Mouse (Mus musculus) heart, embryonic 15.5 days (tissue): ENCODE data around the gene Nox4. TPM values are rescaled to one million over a fixed set of nuclear protein-coding genes. Genes with fewer than 3 reads are reported as not detected.

Source experiments
- ATAC-seq: fragments of 200-750 bp; cut with Nextera tagmentation; replicated peaks from 2 replicates; pipeline ENCODE4 v1.8.0; 2017; ENCODE audit warnings: low read depth, moderate TSS enrichment; ENCODE audit not compliant: insufficient number of reproducible peaks, insufficient read depth, low FRiP score
- H3K27ac ChIP-seq: fragments of 300-500 bp; sonication (generic); 2 replicates; pipeline ENCODE4 v1.5.1; 2015; ENCODE audit warnings: mild to moderate bottlenecking, inconsistent platforms
- H3K27me3 ChIP-seq: fragments of 300-500 bp; sonication (generic); 2 replicates; pipeline ENCODE4 v1.6.1; 2015; ENCODE audit warnings: inconsistent platforms
- H3K36me3 ChIP-seq: fragments of 300-500 bp; sonication (generic); 2 replicates; pipeline ENCODE4 v1.6.1; 2015; ENCODE audit warnings: mild to moderate bottlenecking, inconsistent platforms
- H3K4me1 ChIP-seq: fragments of 300-500 bp; sonication (generic); replicated peaks from 2 replicates; pipeline ENCODE4 v1.6.1; 2015; ENCODE audit warnings: inconsistent platforms
- H3K4me2 ChIP-seq: fragments of 300-500 bp; sonication (generic); 2 replicates; pipeline ENCODE4 v1.6.1; 2015; ENCODE audit warnings: inconsistent platforms, mild to moderate bottlenecking, moderate library complexity
- H3K4me3 ChIP-seq: fragments of 300-500 bp; sonication (generic); 2 replicates; pipeline ENCODE4 v1.5.1; 2015; ENCODE audit warnings: mild to moderate bottlenecking, inconsistent platforms
- H3K9ac ChIP-seq: fragments of 300-500 bp; sonication (generic); 2 replicates; pipeline ENCODE4 v1.6.1; 2015; ENCODE audit warnings: mild to moderate bottlenecking, inconsistent platforms
- H3K9me3 ChIP-seq: fragments of 300-500 bp; sonication (generic); replicated peaks from 2 replicates; pipeline ENCODE4 v1.6.1; 2016; ENCODE audit warnings: inconsistent platforms
- WGBS: fragments of 180-500 bp; shearing (Covaris S2); methylation state at CpG from one replicate; pipeline ENCODE4 v1.1.7; 2015; ENCODE audit warnings: mixed read lengths; 5-methylcytosine and 5-hydroxymethylcytosine counted together
- polyA plus RNA-seq: library from polyadenylated mRNA; unstranded; fragments of >200 nt; fragmentation: Nextera tagmentation; extraction: Ambion mirVana; gene quantifications from 2 replicates; pipeline ENCODE4 v1.2.1, GENCODE M21; 2015

The Nox4 gene
- 2.8 and 3.4 TPM in 2 replicates for polyA plus RNA-seq

DNA sequence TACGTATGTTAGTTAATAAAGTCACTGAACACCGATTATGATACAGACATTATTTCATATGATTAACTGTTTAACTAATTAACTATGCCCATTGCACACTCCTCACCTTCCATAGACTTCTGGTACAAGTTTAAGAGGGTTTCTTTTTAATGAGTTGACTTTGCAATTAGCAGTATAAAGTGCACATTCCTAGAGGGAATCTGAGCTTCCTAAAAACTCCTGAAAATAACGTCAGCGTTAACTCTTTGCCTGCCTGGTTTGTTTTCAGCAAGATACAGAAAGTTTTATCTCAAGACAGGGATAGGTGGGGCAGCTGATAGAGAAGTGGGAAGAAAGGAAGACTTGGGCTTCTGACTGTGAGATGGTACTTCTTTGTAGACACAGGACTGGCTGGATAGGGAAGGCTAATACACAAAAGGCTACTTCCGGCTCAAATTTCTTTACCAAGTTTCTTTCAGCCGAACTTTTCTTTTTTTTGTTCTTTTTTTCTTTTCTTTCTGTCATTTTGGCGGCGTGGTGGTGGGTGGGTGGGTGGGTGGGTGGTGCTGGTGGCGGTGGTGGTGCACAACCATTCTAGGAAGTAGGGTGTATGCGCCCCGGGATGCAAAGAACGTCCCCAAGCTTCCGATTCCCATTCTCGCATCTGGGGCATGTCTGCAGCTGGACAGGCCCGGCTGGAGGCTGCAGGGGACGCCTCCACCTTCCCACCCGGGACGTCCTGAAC, at the start of gene Nox4:
Gene Nox4 (plus strand): TSS at position 241 of the 724 bp plus-strand sequence.
- Histone ChIP-seq H3K4me1 (peaks cover 11% of the 10 kb centered on the region), H3K36me3 (no peaks in the 10 kb centered on the region), H3K27ac (peak within 1 kb of the TSS; percentile 75), H3K4me3 (peak within 1 kb of the TSS; percentile 77), H3K27me3 (no peaks in the 10 kb centered on the region), H3K4me2 (peak within 1 kb of the TSS; percentile 86), H3K9me3 (no peaks in the 10 kb centered on the region), H3K9ac (peak within 1 kb of the TSS; percentile 82)
- no peak for ATAC-seq
- 9% methylated on average over 18 of the region's 18 CpGs for whole genome bisulfite sequencing

GRCm38 (mm10) chr7:87204751-87205150, 41.1 kb upstream of the Nox4 start:
- Histone ChIP-seq H3K4me2 (no peak overlapping the region), H3K27ac (no peak overlapping the region), H3K27me3 (no peaks in the 10 kb centered on the region), H3K4me1 (no peaks in the 10 kb centered on the region), H3K36me3 (no peaks in the 10 kb centered on the region), H3K4me3 (no peak overlapping the region), H3K9ac (no peak overlapping the region), H3K9me3 (no peaks in the 10 kb centered on the region)
- ATAC-seq, result no peak

GRCm38 (mm10) chr7:87221712-87222111, 24.2 kb upstream of the Nox4 start:
- no peaks in the 10 kb centered on the region for H3K4me1 ChIP-seq
- no peak for ATAC-seq
- no peaks in the 10 kb centered on the region for H3K9me3 ChIP-seq
- no peaks in the 10 kb centered on the region for H3K27me3 ChIP-seq
- no peak overlapping the region for H3K4me2 ChIP-seq
- no peaks in the 10 kb centered on the region for H3K36me3 ChIP-seq
- no peak overlapping the region for H3K4me3 ChIP-seq
- H3K27ac ChIP-seq, result no peak overlapping the region
- H3K9ac ChIP-seq, result no peak overlapping the region

GRCm38 (mm10) chr7:87222751-87223150, 23.1 kb upstream of the Nox4 start:
- H3K4me2 ChIP-seq, result no peak overlapping the region
- WGBS, result 69% methylated on average over 2 of the region's 2 CpGs
- no peaks in the 10 kb centered on the region for H3K4me1 ChIP-seq
- no peak overlapping the region for H3K27ac ChIP-seq
- H3K36me3 ChIP-seq, result no peaks in the 10 kb centered on the region
- H3K27me3 ChIP-seq, result no peaks in the 10 kb centered on the region
- no peak overlapping the region for H3K4me3 ChIP-seq
- no peaks in the 10 kb centered on the region for H3K9me3 ChIP-seq
- ATAC-seq, result no peak
- H3K9ac ChIP-seq, result no peak overlapping the region

GRCm38 (mm10) chr7:87225617-87226016, 20.3 kb upstream of the Nox4 start:
- Histone ChIP-seq H3K4me2 (no peak overlapping the region), H3K4me1 (no peaks in the 10 kb centered on the region), H3K27me3 (no peaks in the 10 kb centered on the region), H3K9ac (no peak overlapping the region), H3K27ac (no peak overlapping the region), H3K4me3 (no peak overlapping the region), H3K9me3 (no peaks in the 10 kb centered on the region), H3K36me3 (no peaks in the 10 kb centered on the region)
- WGBS, result 31% methylated on average over 2 of the region's 2 CpGs
- no peak for ATAC-seq

DNA sequence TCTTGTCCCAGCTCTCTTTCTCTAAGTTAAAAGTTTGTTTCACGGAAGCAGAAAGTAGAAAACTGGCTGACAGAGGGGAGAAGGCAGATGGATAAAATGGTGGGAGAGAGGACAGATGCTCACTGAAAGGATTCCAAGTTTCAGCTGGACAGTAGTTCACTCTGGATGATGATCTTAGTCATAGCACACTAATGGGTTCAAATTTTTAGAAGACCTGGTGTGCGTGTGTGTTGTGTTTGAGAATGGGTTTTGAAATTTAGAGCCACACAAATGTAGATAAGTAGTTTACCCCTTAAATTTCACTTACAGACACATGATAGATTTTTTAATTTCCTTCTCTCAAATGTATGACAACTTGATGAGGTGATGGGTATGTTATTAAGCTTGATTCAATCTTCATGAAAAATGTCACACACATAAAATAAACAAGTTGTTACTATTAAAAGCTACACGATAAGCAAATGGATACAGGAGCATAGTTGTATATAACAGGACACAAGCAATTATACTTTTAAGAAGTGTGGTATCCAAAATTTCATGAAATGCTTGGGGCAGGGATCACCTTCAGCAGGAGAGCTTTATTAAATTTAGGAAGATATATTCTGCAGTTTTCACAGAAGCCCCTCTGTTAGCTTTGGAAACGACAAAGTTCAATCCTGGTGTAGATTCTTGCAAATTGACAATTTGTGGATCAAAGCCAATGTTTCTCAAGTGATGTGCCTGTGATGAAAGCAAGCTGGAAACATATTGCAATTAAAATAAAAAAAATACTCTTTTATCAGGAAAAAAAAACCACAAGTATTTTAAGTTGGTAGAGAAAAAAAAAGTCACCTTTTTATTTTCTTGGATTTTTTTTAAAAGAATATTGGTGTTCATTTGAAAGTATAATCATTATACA, 18.6 kb upstream of the Nox4 start:
- ATAC-seq, result no peak

DNA sequence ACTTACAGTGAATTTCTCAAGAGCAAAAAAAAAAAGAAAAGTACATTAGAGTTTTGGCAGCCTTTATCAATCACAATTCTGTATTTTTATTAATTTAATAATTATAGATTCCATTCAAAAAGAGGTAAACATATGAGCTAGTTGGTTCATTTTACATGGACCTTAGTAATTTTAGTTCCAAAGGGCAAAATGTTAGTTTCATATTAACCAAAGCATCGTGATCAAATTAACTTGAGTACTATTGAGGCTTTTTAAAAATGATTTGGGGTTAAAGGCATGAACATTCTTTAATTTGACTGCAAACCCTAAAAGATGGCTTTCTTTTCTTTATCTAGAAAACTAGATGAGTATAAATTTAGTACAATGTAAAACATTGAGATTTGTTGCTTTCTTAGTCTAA, 16.4 kb upstream of the Nox4 start:
- ATAC-seq, result no peak
- H3K4me1 ChIP-seq, result no peaks in the 10 kb centered on the region
- WGBS, result 85% methylated on average over 1 of the region's 1 CpGs
- no peaks in the 10 kb centered on the region for H3K36me3 ChIP-seq
- H3K27ac ChIP-seq, result no peak overlapping the region
- H3K27me3 ChIP-seq, result no peaks in the 10 kb centered on the region
- no peak overlapping the region for H3K4me2 ChIP-seq
- H3K9me3 ChIP-seq, result no peaks in the 10 kb centered on the region
- no peak overlapping the region for H3K4me3 ChIP-seq
- H3K9ac ChIP-seq, result no peak overlapping the region

More for the DNA sequence above, 18.6 kb upstream of the Nox4 start:
- no peaks in the 10 kb centered on the region for H3K4me1 ChIP-seq
- H3K9me3 ChIP-seq, result no peaks in the 10 kb centered on the region
- no peak overlapping the region for H3K4me2 ChIP-seq
- no peaks in the 10 kb centered on the region for H3K27me3 ChIP-seq
- no peaks in the 10 kb centered on the region for H3K36me3 ChIP-seq
- no peak overlapping the region for H3K27ac ChIP-seq
- H3K4me3 ChIP-seq, result no peak overlapping the region
- no peak overlapping the region for H3K9ac ChIP-seq
- WGBS, result 69% methylated on average over 4 of the region's 4 CpGs

DNA sequence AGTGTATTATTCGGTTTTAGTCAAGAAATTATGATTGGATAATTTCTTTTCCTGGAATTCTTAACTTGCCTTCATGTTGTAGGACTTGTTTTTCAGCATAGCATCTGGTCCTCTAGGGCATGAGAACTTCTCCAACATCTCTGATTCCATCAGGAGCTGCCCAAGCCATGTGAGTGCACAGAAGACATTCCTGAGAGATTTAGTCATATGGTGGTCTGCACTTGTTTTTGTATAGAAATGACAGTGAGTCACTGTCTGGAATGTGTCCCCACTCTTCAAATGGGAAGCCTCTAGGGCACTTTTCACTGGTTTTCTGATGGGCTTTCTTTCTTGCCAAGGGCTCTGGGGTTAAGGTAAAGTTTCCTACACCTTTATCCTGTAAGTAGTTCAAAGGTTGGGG, 4.8 kb upstream of the Nox4 start:
- 58% methylated on average over 1 of the region's 1 CpGs for WGBS
- Histone ChIP-seq H3K4me1 (no peaks in the 10 kb centered on the region), H3K27ac (no peak overlapping the region), H3K4me3 (no peak overlapping the region), H3K36me3 (no peaks in the 10 kb centered on the region), H3K27me3 (no peaks in the 10 kb centered on the region), H3K9me3 (no peaks in the 10 kb centered on the region), H3K4me2 (no peak overlapping the region), H3K9ac (no peak overlapping the region)
- ATAC-seq, result no peak

- Histone ChIP-seq H3K36me3 (no peaks in the 10 kb centered on the region), H3K4me2 (peak overlapping the region; percentile 86), H3K27me3 (no peaks in the 10 kb centered on the region), H3K9me3 (no peaks in the 10 kb centered on the region), H3K27ac (peak overlapping the region; percentile 75), H3K9ac (peak overlapping the region; percentile 82), H3K4me1 (peaks cover 11% of the 10 kb centered on the region), H3K4me3 (peak overlapping the region; percentile 77)
- ATAC-seq, result peak; percentile 89
- 1% methylated on average over 27 of the region's 30 CpGs for WGBS
These were observed 661 bp downstream of the Nox4 start for GRCm38 (mm10) chr7:87246580-87246934.

DNA sequence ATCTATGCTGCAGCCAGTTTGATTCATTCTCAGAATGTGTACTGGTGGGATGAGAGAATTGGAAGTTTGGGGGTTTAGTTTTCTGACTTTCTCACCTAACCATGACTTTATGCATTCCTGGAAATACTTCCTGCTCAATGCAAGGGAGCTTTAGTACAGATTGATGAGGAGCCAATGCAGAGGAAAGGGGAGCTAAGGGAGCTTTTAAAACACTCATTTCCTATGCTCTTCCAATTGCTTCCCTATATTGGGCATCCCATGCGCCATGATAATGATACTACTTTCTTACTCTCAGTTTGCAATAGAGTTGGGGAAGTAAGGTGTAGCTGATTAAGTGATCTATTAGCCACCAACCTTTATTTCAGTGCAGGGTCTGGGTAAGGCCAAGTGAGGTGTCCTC, 1.0 kb downstream of the Nox4 start:
- peaks cover 11% of the 10 kb centered on the region for H3K4me1 ChIP-seq
- no peaks in the 10 kb centered on the region for H3K27me3 ChIP-seq
- no peaks in the 10 kb centered on the region for H3K9me3 ChIP-seq
- whole genome bisulfite sequencing, result 56% methylated on average over 1 of the region's 1 CpGs
- no peak for ATAC-seq
- peak overlapping the region; percentile 86 for H3K4me2 ChIP-seq
- H3K4me3 ChIP-seq, result peak overlapping the region; percentile 77
- peak overlapping the region; percentile 75 for H3K27ac ChIP-seq
- H3K36me3 ChIP-seq, result no peaks in the 10 kb centered on the region
- peak overlapping the region; percentile 82 for H3K9ac ChIP-seq

DNA sequence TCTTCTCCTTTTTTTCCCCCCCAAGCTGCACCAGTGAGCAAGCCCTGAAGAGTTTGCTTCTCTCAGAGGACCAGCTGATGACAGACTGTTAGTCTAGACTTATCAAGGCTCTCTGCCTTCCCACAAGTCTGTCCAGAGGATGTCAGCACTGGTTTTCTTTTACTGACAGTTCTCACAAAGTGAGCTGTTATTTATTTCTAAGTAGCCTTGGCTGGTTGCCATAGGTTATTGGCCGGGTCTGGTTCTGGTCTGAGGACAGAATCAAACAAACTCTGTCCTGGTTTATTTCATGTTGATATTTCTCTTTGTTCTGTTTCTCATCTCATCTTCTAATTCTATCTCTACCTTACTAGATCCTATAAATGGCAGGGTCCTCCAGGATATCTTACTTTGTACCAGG, 2.0 kb downstream of the Nox4 start:
- 11% methylated on average over 1 of the region's 1 CpGs for WGBS
- Histone ChIP-seq H3K27ac (no peak overlapping the region), H3K4me3 (no peak overlapping the region), H3K4me1 (peaks cover 11% of the 10 kb centered on the region), H3K27me3 (no peaks in the 10 kb centered on the region), H3K4me2 (no peak overlapping the region), H3K9me3 (no peaks in the 10 kb centered on the region), H3K9ac (no peak overlapping the region), H3K36me3 (no peaks in the 10 kb centered on the region)
- ATAC-seq, result no peak
